In the genomic region with DNA sequence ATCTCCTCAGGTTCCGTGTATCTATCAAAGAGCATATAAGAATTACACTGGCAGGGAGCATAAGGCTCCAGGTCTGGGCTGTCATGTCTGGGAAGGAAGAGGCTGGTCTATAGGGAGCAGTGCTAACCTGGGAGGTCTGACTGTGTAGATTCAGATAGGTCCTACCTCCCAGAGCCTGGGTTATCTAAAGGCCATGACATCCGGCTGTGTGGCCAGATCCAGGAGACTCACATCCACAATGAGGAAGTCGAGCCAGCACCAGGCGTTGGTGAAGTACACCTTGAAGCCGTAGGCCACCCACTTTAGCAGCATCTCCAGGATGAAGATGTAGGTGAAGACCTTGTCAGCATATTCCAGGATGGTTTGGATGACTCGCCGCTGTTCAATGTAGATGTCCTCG, we compare ENCODE assay signal across 22 mouse cellular contexts. TPM values are rescaled to one million over a fixed set of nuclear protein-coding genes. Genes with fewer than 3 reads are reported as not detected.
DNase-seq lines count a peak whose midpoint lies in the region; ATAC-seq and TF ChIP-seq lines count a peak whose summit lies in the region.
"Had no signal": no experiment of that assay in that cellular context is flagged by ENCODE, and none has a peak within 500 bp of the region (broad histone marks: within the 10 kb centered on the region; RNA-seq: fewer than 3 reads in every experiment).

No protein-coding gene starts in this region.

- TF ChIP-seq RAD21 in MEL (IDR thresholded peaks at IDR 0.05; ENCODE audit: low read depth, low read length): no peak

- H3K4me2 ChIP-seq in midbrain, embryonic 13.5 days (replicated peaks): no peak overlapping the region
- no peak overlapping the region for H3K4me2 ChIP-seq in midbrain, embryonic 16.5 days (ENCODE audit: low read length)
- H3K4me2 ChIP-seq: embryonic facial prominence, embryonic 12.5 days; forebrain, embryonic 13.5 days; forebrain, embryonic 15.5 days had no signal

- peak; percentile 52 to 72 for TF ChIP-seq EP300 in MEL (IDR thresholded peaks at IDR 0.05; ENCODE audit: low read depth in 1 of 2, low read length in 2 of 2)

- no peaks in the 10 kb centered on the region for H3K4me1 ChIP-seq in midbrain, embryonic 13.5 days (replicated peaks)
- no peaks in the 10 kb centered on the region for H3K4me1 ChIP-seq in midbrain, embryonic 16.5 days (ENCODE audit: control insufficient read depth, insufficient read depth, low read length)
- peaks cover 0 to 24% of the 10 kb centered on the region in 2 experiments; a peak in 2 of 4 replicates for H3K4me1 ChIP-seq in MEL (ENCODE audit: control insufficient read depth in 1 of 2, insufficient read depth in 2 of 2, low read length in 2 of 2)
- H3K4me1 ChIP-seq: forebrain, embryonic 13.5 days; forebrain, embryonic 15.5 days had no signal

- no peak overlapping the region for H3K4me3 ChIP-seq in midbrain, embryonic 13.5 days (replicated peaks)
- H3K4me3 ChIP-seq in midbrain, embryonic 16.5 days (ENCODE audit: low read depth, low read length): no peak overlapping the region
- no peak overlapping the region for H3K4me3 ChIP-seq in MEL (ENCODE audit: control insufficient read depth in 1 of 2, insufficient read depth in 1 of 2, low read depth in 2 of 2, low read length in 2 of 2)
- H3K4me3 ChIP-seq: embryonic facial prominence, embryonic 10.5 days; embryonic facial prominence, embryonic 12.5 days; forebrain, embryonic 13.5 days; forebrain, embryonic 15.5 days had no signal

- 92% methylated on average over 8 of the region's 8 CpGs for WGBS in midbrain, embryonic 13.5 days
- 90% methylated on average over 8 of the region's 8 CpGs for WGBS in midbrain, embryonic 16.5 days

- no peaks in the 10 kb centered on the region for H3K36me3 ChIP-seq in midbrain, embryonic 13.5 days
- no peaks in the 10 kb centered on the region for H3K36me3 ChIP-seq in midbrain, embryonic 16.5 days (ENCODE audit: control insufficient read depth, insufficient read depth, low read length)
- H3K36me3 ChIP-seq in MEL (ENCODE audit: control insufficient read depth in 1 of 2, insufficient read depth in 2 of 2, low read length in 2 of 2): peaks cover 0 to 12% of the 10 kb centered on the region in 2 experiments; a peak in 2 of 4 replicates
- H3K36me3 ChIP-seq: embryonic facial prominence, embryonic 10.5 days; embryonic facial prominence, embryonic 12.5 days; forebrain, embryonic 15.5 days; G1E had no signal

- H3K9ac ChIP-seq in midbrain, embryonic 13.5 days (replicated peaks): 0 out of 2 replicates have a peak overlapping the region, but pooled peaks have one; percentile 10
- H3K9ac ChIP-seq in midbrain, embryonic 16.5 days (ENCODE audit: low read depth, low read length): no peak overlapping the region
- no peak overlapping the region for H3K9ac ChIP-seq in MEL (ENCODE audit: control insufficient read depth, low read depth, low read length, poor library complexity, severe bottlenecking)
- H3K9ac ChIP-seq: embryonic facial prominence, embryonic 12.5 days; forebrain, embryonic 13.5 days; forebrain, embryonic 15.5 days; forebrain, postnatal 0 days had no signal

- TF ChIP-seq CTCF in MEL (IDR thresholded peaks at IDR 0.05 in 2 of 3, conservative IDR thresholded peaks at IDR 0.05 in 1 of 3; ENCODE audit: control insufficient read depth in 1 of 3, insufficient read depth in 1 of 3, low read depth in 2 of 3, low read length in 3 of 3, poor library complexity in 1 of 3, severe bottlenecking in 1 of 3): no peak

- TF ChIP-seq POLR2A in MEL (IDR thresholded peaks at IDR 0.05; ENCODE audit: control insufficient read depth in 1 of 2, insufficient read depth in 1 of 2, low read depth in 1 of 2, low read length in 2 of 2, poor library complexity in 1 of 2): no peak

- ATAC-seq in midbrain, embryonic 13.5 days: no peak
- no peak for ATAC-seq in midbrain, embryonic 16.5 days
- ATAC-seq in inflammation-experienced regulatory T-cells, adult 6 months: no peak
- ATAC-seq: forebrain, embryonic 13.5 days; forebrain, embryonic 15.5 days; forebrain, postnatal 0 days had no signal

- H3K27ac ChIP-seq in midbrain, embryonic 13.5 days: no peak overlapping the region
- no peak overlapping the region for H3K27ac ChIP-seq in midbrain, embryonic 16.5 days (ENCODE audit: low read length)
- H3K27ac ChIP-seq in MEL (ENCODE audit: control insufficient read depth, low read depth, low read length): no peak overlapping the region
- H3K27ac ChIP-seq: embryonic facial prominence, embryonic 12.5 days; forebrain, embryonic 13.5 days; forebrain, embryonic 15.5 days had no signal

- no peaks in the 10 kb centered on the region for H3K79me2 ChIP-seq in MEL (ENCODE audit: control insufficient read depth, insufficient read depth, low read length, poor library complexity)

- peak; percentile 74 for DNase-seq in MEL (ENCODE audit: low read depth, low spot score)
- DNase-seq in T-cell, adult 2 months (ENCODE audit: low spot score): no peak

- H3K27me3 ChIP-seq in midbrain, embryonic 13.5 days: no peaks in the 10 kb centered on the region
- no peaks in the 10 kb centered on the region for H3K27me3 ChIP-seq in midbrain, embryonic 16.5 days (ENCODE audit: control insufficient read depth, insufficient read depth, low read depth, low read length)
- no peaks in the 10 kb centered on the region; a peak in 2 of 4 replicates for H3K27me3 ChIP-seq in MEL (ENCODE audit: control insufficient read depth in 1 of 2, insufficient read depth in 2 of 2, low read length in 2 of 2)
- H3K27me3 ChIP-seq: CH12.LX; embryonic facial prominence, embryonic 12.5 days; forebrain, embryonic 13.5 days; forebrain, embryonic 15.5 days; Patski had no signal

- H3K9me3 ChIP-seq in midbrain, embryonic 13.5 days: no peaks in the 10 kb centered on the region
- H3K9me3 ChIP-seq in midbrain, embryonic 16.5 days (replicated peaks; ENCODE audit: control insufficient read depth, low read length, poor library complexity, severe bottlenecking): no peaks in the 10 kb centered on the region
- no peaks in the 10 kb centered on the region for H3K9me3 ChIP-seq in MEL (replicated peaks; ENCODE audit: insufficient read depth, low read length)
- H3K9me3 ChIP-seq: embryonic facial prominence, embryonic 10.5 days; embryonic facial prominence, embryonic 12.5 days; forebrain, embryonic 13.5 days; forebrain, embryonic 15.5 days; G1E had no signal

TF ChIP-seq in MEL, 35 proteins besides CTCF, POLR2A, EP300 and RAD21:
- TF ChIP-seq TAL1 (IDR thresholded peaks at IDR 0.05; ENCODE audit: low read length): peak; percentile 47
- peak; percentile 61 for TF ChIP-seq GATA1 (IDR thresholded peaks at IDR 0.05; ENCODE audit: low read depth, low read length)
- TF ChIP-seq MXI1 (IDR thresholded peaks at IDR 0.05; ENCODE audit: low read depth, low read length): no peak
- TF ChIP-seq TCF12 (IDR thresholded peaks at IDR 0.05; ENCODE audit: low read depth, low read length): peak; percentile 45; the same call in 1 of the 2 replicates
- no peak for TF ChIP-seq ETS1 (IDR thresholded peaks at IDR 0.05; ENCODE audit: low read depth, low read length)
TF ChIP-seq in MEL: peak in this region for 3.

RNA-seq across cellular contexts. Expression of a gene that starts 11.9 kb away (rescaled TPM):
- 0.50 and 0.66 TPM in 2 replicates for polyA plus RNA-seq in midbrain, embryonic 13.5 days (2015; fragmentation: Nextera tagmentation; extraction: Ambion mirVana)
- polyA plus RNA-seq in midbrain, embryonic 16.5 days (2015; fragmentation: Nextera tagmentation; extraction: Ambion mirVana): 0.76 and 0.92 TPM in 2 replicates
- total RNA-seq in MEL (2012; rRNA removed): 0.36 and 0.54 TPM in 2 replicates
- polyA plus RNA-seq in MEL (2012; ENCODE audit: insufficient read depth in 1 of 2, insufficient read length in 2 of 2, low read depth in 1 of 2, low replicate concordance in 2 of 2, missing spikeins in 1 of 2): 1 to 10 TPM in 1 of 2 experiments, not detected in 1; 2.4 TPM
- polyA plus RNA-seq in inflammation-experienced regulatory T-cells, adult 6 months (2017; shearing (Covaris generic)): 10 to 100 TPM; 29.4 to 76.0 (median 49.1) TPM
- total RNA-seq: G1E had no signal

RNA-seq across cellular contexts. Expression of a gene that starts 24.8 kb away (rescaled TPM):
- not detected in 2 replicates for polyA plus RNA-seq in midbrain, embryonic 13.5 days (2015; fragmentation: Nextera tagmentation; extraction: Ambion mirVana)
- 1.2 TPM in 1 of 2 replicates, not detected in the other for polyA plus RNA-seq in midbrain, embryonic 16.5 days (2015; fragmentation: Nextera tagmentation; extraction: Ambion mirVana)
- total RNA-seq in MEL (2012; rRNA removed): not detected in 2 replicates
- polyA plus RNA-seq in MEL (2012; ENCODE audit: insufficient read depth in 1 of 2, insufficient read length in 2 of 2, low read depth in 1 of 2, low replicate concordance in 2 of 2, missing spikeins in 1 of 2): under 1 TPM in 1 of 2 experiments, not detected in 1; 0.08 TPM
- not detected for polyA plus RNA-seq in inflammation-experienced regulatory T-cells, adult 6 months (2017; shearing (Covaris generic))
- total RNA-seq: adrenal gland, adult 2 months; adrenal gland, postnatal 10 days; adrenal gland, postnatal 25 days; forebrain, postnatal 0 days; G1E had no signal
- polyA plus RNA-seq: adrenal gland, adult 2 months; brain, embryonic 14.5 days; CD4-positive, CD25-positive, alpha-beta regulatory T cell, adult 4 months; cortical plate, adult 2 months; embryonic facial prominence, embryonic 10.5 days; embryonic facial prominence, embryonic 12.5 days; embryonic facial prominence, embryonic 14.5 days; forebrain, embryonic 11.5 days; forebrain, embryonic 13.5 days; forebrain, embryonic 15.5 days; forebrain, postnatal 0 days; G1E; Patski had no signal

RNA-seq across cellular contexts. Expression of a gene that starts 26.6 kb away (rescaled TPM):
- 0.05 TPM in 1 of 2 replicates, not detected in the other for polyA plus RNA-seq in midbrain, embryonic 13.5 days (2015; fragmentation: Nextera tagmentation; extraction: Ambion mirVana)
- not detected in 2 replicates for polyA plus RNA-seq in midbrain, embryonic 16.5 days (2015; fragmentation: Nextera tagmentation; extraction: Ambion mirVana)
- 0.15 and 0.16 TPM in 2 replicates for total RNA-seq in MEL (2012; rRNA removed)
- under 1 TPM in 1 of 2 experiments, not detected in 1; 0.04 TPM for polyA plus RNA-seq in MEL (2012; ENCODE audit: insufficient read depth in 1 of 2, insufficient read length in 2 of 2, low read depth in 1 of 2, low replicate concordance in 2 of 2, missing spikeins in 1 of 2)
- under 1 TPM in 1 of 3 experiments, not detected in 2; 0.08 TPM for polyA plus RNA-seq in inflammation-experienced regulatory T-cells, adult 6 months (2017; shearing (Covaris generic))
- total RNA-seq: forebrain, postnatal 0 days had no signal
- polyA plus RNA-seq: forebrain, embryonic 11.5 days; forebrain, embryonic 13.5 days; forebrain, embryonic 15.5 days; G1E had no signal

RNA-seq across cellular contexts. Expression of a gene that starts 38.8 kb away (rescaled TPM):
- not detected in 2 replicates for polyA plus RNA-seq in midbrain, embryonic 13.5 days (2015; fragmentation: Nextera tagmentation; extraction: Ambion mirVana)
- polyA plus RNA-seq in midbrain, embryonic 16.5 days (2015; fragmentation: Nextera tagmentation; extraction: Ambion mirVana): not detected in 2 replicates
- total RNA-seq in MEL (2012; rRNA removed): not detected in 2 replicates
- polyA plus RNA-seq in MEL (2012; ENCODE audit: insufficient read depth in 1 of 2, insufficient read length in 2 of 2, low read depth in 1 of 2, low replicate concordance in 2 of 2, missing spikeins in 1 of 2): under 1 TPM in 1 of 2 experiments, not detected in 1; 0.61 TPM
- 1 to 10 TPM in 2 of 3 experiments, under 1 TPM in 1; 0.87 to 2.5 (median 2.3) TPM for polyA plus RNA-seq in inflammation-experienced regulatory T-cells, adult 6 months (2017; shearing (Covaris generic))
- total RNA-seq: adrenal gland, adult 2 months; adrenal gland, postnatal 25 days; adrenal gland, postnatal 4 days; forebrain, postnatal 0 days had no signal
- polyA plus RNA-seq: adrenal gland, adult 2 months; brain, embryonic 14.5 days; embryonic facial prominence, embryonic 10.5 days; embryonic facial prominence, embryonic 12.5 days; forebrain, embryonic 11.5 days; forebrain, embryonic 13.5 days; forebrain, embryonic 15.5 days; Patski had no signal

RNA-seq across cellular contexts. Expression of a gene that starts 50.0 kb away (rescaled TPM):
- 0.16 and 0.18 TPM in 2 replicates for polyA plus RNA-seq in midbrain, embryonic 13.5 days (2015; fragmentation: Nextera tagmentation; extraction: Ambion mirVana)
- 0.05 and 0.21 TPM in 2 replicates for polyA plus RNA-seq in midbrain, embryonic 16.5 days (2015; fragmentation: Nextera tagmentation; extraction: Ambion mirVana)
- 4.3 and 4.6 TPM in 2 replicates for total RNA-seq in MEL (2012; rRNA removed)
- 1 to 10 TPM in 1 of 2 experiments, not detected in 1; 8.9 TPM for polyA plus RNA-seq in MEL (2012; ENCODE audit: insufficient read depth in 1 of 2, insufficient read length in 2 of 2, low read depth in 1 of 2, low replicate concordance in 2 of 2, missing spikeins in 1 of 2)
- polyA plus RNA-seq in inflammation-experienced regulatory T-cells, adult 6 months (2017; shearing (Covaris generic)): under 1 TPM in 2 of 3 experiments, not detected in 1; 0.09 to 0.14 TPM
- total RNA-seq: G1E had no signal
- polyA plus RNA-seq: adrenal gland, adult 2 months had no signal

Comparison
In these comparisons a context has a peak if more than half of its experiments do, and no peak if none do; other contexts are left out.
1. RNA of a gene that starts 11.9 kb away (polyA plus RNA-seq): 29.4 to 76.0 TPM in inflammation-experienced regulatory T-cells, adult 6 months; 2.4 TPM in MEL, 0.76 to 0.92 TPM in midbrain, embryonic 16.5 days and 0.50 to 0.66 TPM in midbrain, embryonic 13.5 days; every median in the first group is over 4 times any median in the second.